Mouse (Mus musculus) lung, embryonic 14.5 days (tissue): ENCODE data around the gene March4. TPM values are rescaled to one million over a fixed set of nuclear protein-coding genes. Genes with fewer than 3 reads are reported as not detected.

ENCODE experiments used
- ATAC-seq: fragments of 200-750 bp; cut with Nextera tagmentation; 2 replicates; pipeline ENCODE4 v1.8.0; 2017; ENCODE audit warnings: mild to moderate bottlenecking, moderate TSS enrichment, moderate library complexity; ENCODE audit not compliant: insufficient read depth
- DNase-seq: peaks from one replicate; pipeline ENCODE4 v3.0.0-alpha.2; 2015
- H3K27ac ChIP-seq: fragments of 300-500 bp; sonication (generic); 2 replicates; pipeline ENCODE4 v1.5.1; 2014; ENCODE audit warnings: low read depth, mild to moderate bottlenecking, moderate library complexity
- H3K27me3 ChIP-seq: fragments of 300-500 bp; sonication (generic); 2 replicates; pipeline ENCODE4 v1.6.1; 2014; ENCODE audit warnings: low read length, control low read depth; ENCODE audit not compliant: insufficient read depth
- H3K36me3 ChIP-seq: fragments of 300-500 bp; sonication (generic); 2 replicates; pipeline ENCODE4 v1.6.1; 2014; ENCODE audit warnings: control low read depth; ENCODE audit not compliant: insufficient read depth
- H3K4me1 ChIP-seq: fragments of 300-500 bp; sonication (generic); 2 replicates; pipeline ENCODE4 v1.6.1; 2014; ENCODE audit warnings: antibody characterized with exemption, control low read depth; ENCODE audit not compliant: insufficient read depth
- H3K4me2 ChIP-seq: fragments of 300-500 bp; sonication (generic); 2 replicates; pipeline ENCODE4 v1.6.1; 2014; ENCODE audit warnings: mild to moderate bottlenecking
- H3K4me3 ChIP-seq: fragments of 300-500 bp; sonication (generic); 2 replicates; pipeline ENCODE4 v1.5.1; 2014; ENCODE audit warnings: low read depth, low read length
- H3K9ac ChIP-seq: fragments of 300-500 bp; sonication (generic); 2 replicates; pipeline ENCODE4 v1.6.1; 2014
- H3K9me3 ChIP-seq: fragments of 300-500 bp; sonication (generic); 2 replicates; pipeline ENCODE4 v1.6.1; 2016; ENCODE audit warnings: low read depth, low read length, control low read depth
- CTCF ChIP-seq: IDR thresholded peaks from 2 replicates; pipeline ENCODE4 v1.5.1; 2016; ENCODE audit warnings: antibody characterized with exemption, low read depth
- WGBS: fragments of 180-500 bp; shearing (Covaris S2); extraction: QIAGEN DNeasy Blood & Tissue Kit; methylation state at CpG from one replicate; pipeline ENCODE4 v1.1.7; 2014; 5-methylcytosine and 5-hydroxymethylcytosine counted together
- polyA plus RNA-seq: library from polyadenylated mRNA; unstranded; fragments of >200 nt; fragmentation: Nextera tagmentation; extraction: Ambion mirVana; gene quantifications from 2 replicates; pipeline ENCODE4 v1.2.1, GENCODE M21; 2014

March4 gene
- polyA plus RNA-seq, 1 experiment from 2014 or later = not detected

DNA sequence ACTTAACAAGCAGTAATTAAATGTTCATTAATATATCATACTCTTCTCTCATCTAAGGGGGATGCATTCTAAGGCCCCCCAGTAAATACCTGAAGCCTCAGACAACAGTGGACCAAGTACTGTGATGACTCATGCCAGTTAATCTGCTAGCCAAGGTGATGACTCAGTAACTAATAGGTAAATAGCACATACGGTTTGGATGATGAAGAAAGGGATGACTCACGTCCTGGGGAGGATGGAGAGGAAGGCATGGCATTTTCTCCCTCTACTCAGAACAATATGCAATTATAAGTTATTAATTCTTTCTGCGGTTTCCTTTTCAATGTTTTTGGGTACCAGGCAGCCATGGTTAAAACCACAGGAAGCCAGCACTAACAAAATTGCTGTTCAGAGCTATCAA, 87.0 kb downstream of the March4 start:
- H3K4me1 ChIP-seq = no peaks in the 10 kb centered on the region
- H3K9me3 ChIP-seq = no peaks in the 10 kb centered on the region
- DNase-seq (no peak), ATAC-seq (no peak)
- no peaks in the 10 kb centered on the region for H3K27me3 ChIP-seq
- H3K4me3 ChIP-seq = no peak overlapping the region
- no peak overlapping the region for H3K4me2 ChIP-seq
- no peak overlapping the region for H3K9ac ChIP-seq
- H3K27ac ChIP-seq = no peak overlapping the region
- no peak for TF ChIP-seq CTCF
- WGBS = 79% methylated on average over 3 of the region's 3 CpGs
- H3K36me3 ChIP-seq = no peaks in the 10 kb centered on the region

GRCm38 (mm10) chr1:72442747-72443146, 94.0 kb downstream of the March4 start:
- H3K9me3 ChIP-seq = no peaks in the 10 kb centered on the region
- no peak for DNase-seq
- no peak overlapping the region for H3K9ac ChIP-seq
- H3K4me3 ChIP-seq = no peak overlapping the region
- no peaks in the 10 kb centered on the region for H3K27me3 ChIP-seq
- ATAC-seq = no peak
- TF ChIP-seq CTCF = no peak
- no peaks in the 10 kb centered on the region for H3K4me1 ChIP-seq
- no peaks in the 10 kb centered on the region for H3K36me3 ChIP-seq
- no peak overlapping the region for H3K27ac ChIP-seq
- no peak overlapping the region for H3K4me2 ChIP-seq
- WGBS = 89% methylated on average over 2 of the region's 2 CpGs

DNA sequence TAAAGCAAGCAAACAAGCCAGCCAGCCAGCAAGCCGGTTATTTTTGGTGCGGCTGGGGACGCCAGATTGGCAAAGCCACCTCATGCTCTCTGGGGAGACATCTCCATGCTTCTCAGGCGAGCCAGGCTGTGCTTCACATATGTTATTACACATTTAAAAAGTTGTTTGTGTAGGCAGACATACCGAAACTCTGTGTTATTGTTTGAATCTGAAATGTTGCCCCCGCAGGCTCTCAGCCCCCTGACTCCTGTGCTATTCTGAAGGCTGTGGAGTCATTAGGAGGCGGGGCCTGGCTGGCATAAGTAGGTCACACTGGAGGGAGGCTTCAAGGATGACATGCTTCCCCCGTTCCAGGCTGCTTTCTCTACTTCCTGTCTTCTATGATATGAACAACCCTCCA, 97.6 kb downstream of the March4 start:
- H3K36me3 ChIP-seq = no peaks in the 10 kb centered on the region
- no peak for TF ChIP-seq CTCF
- H3K4me1 ChIP-seq = no peaks in the 10 kb centered on the region
- H3K27ac ChIP-seq = no peak overlapping the region
- WGBS = 66% methylated on average over 8 of the region's 8 CpGs
- no peak overlapping the region for H3K4me2 ChIP-seq
- no peak overlapping the region for H3K4me3 ChIP-seq
- H3K27me3 ChIP-seq = no peaks in the 10 kb centered on the region
- no peaks in the 10 kb centered on the region for H3K9me3 ChIP-seq
- no peak overlapping the region for H3K9ac ChIP-seq
- ATAC-seq = no peak
- DNase-seq = peak; percentile 11

DNA sequence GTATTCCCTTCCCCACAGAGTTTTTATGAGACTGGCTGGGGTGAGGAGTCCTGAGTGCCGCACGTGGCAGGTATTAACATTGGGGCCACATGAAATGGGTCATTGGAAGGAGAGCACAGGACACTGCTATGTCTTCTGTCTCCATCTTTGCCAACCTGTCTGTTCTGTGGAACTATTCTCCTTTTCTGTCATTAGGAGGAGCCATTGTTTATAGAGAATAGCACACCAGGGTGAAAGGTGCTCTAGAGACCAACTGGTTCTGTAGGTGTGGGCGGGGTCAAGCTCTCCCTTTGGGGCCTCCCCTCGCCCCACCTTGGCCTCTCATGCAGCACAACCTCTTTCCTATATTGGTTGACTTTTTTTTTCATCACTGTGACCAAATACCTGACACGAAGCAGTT, 99.8 kb downstream of the March4 start:
- Histone ChIP-seq H3K4me3 (no peak overlapping the region), H3K36me3 (no peaks in the 10 kb centered on the region), H3K27me3 (no peaks in the 10 kb centered on the region), H3K4me1 (no peaks in the 10 kb centered on the region), H3K9ac (no peak overlapping the region), H3K9me3 (no peaks in the 10 kb centered on the region), H3K4me2 (no peak overlapping the region), H3K27ac (no peak overlapping the region)
- 70% methylated on average over 5 of the region's 5 CpGs for WGBS
- DNase-seq = no peak
- ATAC-seq = no peak
- TF ChIP-seq CTCF = no peak

DNA sequence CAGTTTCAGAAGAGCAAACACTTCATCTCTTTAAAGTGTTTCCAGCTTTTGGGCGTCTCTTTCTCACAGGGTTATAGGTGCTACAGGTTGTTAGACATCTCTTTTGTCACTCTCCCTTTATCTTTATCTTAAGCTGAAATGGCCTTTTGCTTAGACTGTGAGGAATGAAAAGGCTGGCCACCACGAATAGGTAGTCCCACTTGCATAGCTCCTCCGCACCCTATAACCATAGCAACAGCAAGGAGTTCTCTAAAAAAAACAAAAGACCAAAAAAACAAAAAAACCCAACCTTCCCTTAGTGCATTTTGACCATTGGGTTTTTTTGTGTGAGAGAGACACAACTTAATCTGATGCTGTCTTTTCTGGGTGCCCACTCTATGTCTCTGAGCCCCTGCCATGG, 102.2 kb downstream of the March4 start:
- H3K27ac ChIP-seq = no peak overlapping the region
- H3K9ac ChIP-seq = no peak overlapping the region
- no peak overlapping the region for H3K4me3 ChIP-seq
- no peak overlapping the region for H3K4me2 ChIP-seq
- DNase-seq (no peak), ATAC-seq (no peak)
- H3K4me1 ChIP-seq = no peaks in the 10 kb centered on the region
- no peaks in the 10 kb centered on the region for H3K9me3 ChIP-seq
- H3K36me3 ChIP-seq = no peaks in the 10 kb centered on the region
- H3K27me3 ChIP-seq = no peaks in the 10 kb centered on the region
- TF ChIP-seq CTCF = no peak
- 42% methylated on average over 3 of the region's 3 CpGs for WGBS

DNA sequence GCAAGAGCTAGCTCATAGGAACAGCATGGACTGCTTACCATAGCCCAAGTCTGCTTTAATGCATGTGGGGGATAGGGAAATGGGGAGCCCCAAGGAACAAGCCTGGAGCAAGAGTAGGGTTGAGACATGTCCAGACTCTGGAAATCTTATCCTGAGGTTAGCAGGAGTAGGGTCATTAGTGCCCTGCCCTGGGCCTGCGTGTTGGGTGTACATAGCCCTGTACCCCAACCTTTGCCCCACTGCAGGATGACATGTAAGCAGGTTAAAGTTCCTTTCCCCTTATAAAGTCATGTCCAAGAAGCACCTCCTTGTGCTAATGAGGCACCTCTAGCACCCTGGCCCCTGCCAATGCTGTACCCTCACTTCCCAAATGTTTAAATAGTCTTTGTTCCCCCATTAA, 104.2 kb downstream of the March4 start:
- Histone ChIP-seq H3K4me1 (no peaks in the 10 kb centered on the region), H3K4me3 (no peak overlapping the region), H3K4me2 (no peak overlapping the region), H3K27ac (no peak overlapping the region), H3K27me3 (no peaks in the 10 kb centered on the region), H3K9me3 (no peaks in the 10 kb centered on the region), H3K9ac (no peak overlapping the region), H3K36me3 (no peaks in the 10 kb centered on the region)
- ATAC-seq (no peak), DNase-seq (no peak)
- 75% methylated on average over 1 of the region's 1 CpGs for WGBS
- TF ChIP-seq CTCF = no peak

- no peak for ATAC-seq
- Histone ChIP-seq H3K36me3 (no peaks in the 10 kb centered on the region), H3K27me3 (no peaks in the 10 kb centered on the region), H3K27ac (no peak overlapping the region), H3K4me3 (no peak overlapping the region), H3K4me1 (no peaks in the 10 kb centered on the region), H3K4me2 (no peak overlapping the region), H3K9me3 (no peaks in the 10 kb centered on the region), H3K9ac (no peak overlapping the region)
- no peak for TF ChIP-seq CTCF
- DNase-seq = no peak
- 88% methylated on average over 7 of the region's 7 CpGs for WGBS
These were observed 107.5 kb downstream of the March4 start for GRCm38 (mm10) chr1:72429107-72429807.
